Mouse (Mus musculus) C2C12 (cell line): Measurements from ENCODE around the gene Pacs1. TPM values are rescaled to one million over a fixed set of nuclear protein-coding genes. Genes with fewer than 3 reads are reported as not detected.
A peak's percentile ranks its signal among the peaks of the same experiment; 100 is the strongest.
"Not testable (repeated sequence)": the region's sequence is repeated elsewhere in the genome, so short reads cannot be mapped to it uniquely, and the experiment has no call there.

ENCODE experiments used
- H3K27me3 ChIP-seq: one replicate; pipeline ENCODE4 v1.6.1; 2011; ENCODE audit not compliant: control insufficient read depth, insufficient read depth, insufficient read length
- H3K36me3 ChIP-seq: one replicate; pipeline ENCODE4 v1.6.1; 2011; ENCODE audit not compliant: control insufficient read depth, insufficient read depth
- H3K4me3 ChIP-seq: one replicate; pipeline ENCODE4 v1.5.1; 2011; ENCODE audit warnings: mild to moderate bottlenecking, control low read depth; ENCODE audit not compliant: poor library complexity, insufficient read depth, severe bottlenecking
- H3K79me2 ChIP-seq: one replicate; pipeline ENCODE4 v1.6.1; 2011; ENCODE audit not compliant: control insufficient read depth, insufficient read depth
- H3K79me3 ChIP-seq: one replicate; pipeline ENCODE4 v1.6.1; 2011; ENCODE audit warnings: low read depth, control low read depth
- H3ac ChIP-seq: one replicate; pipeline ENCODE3; 2011; ENCODE audit warnings: low read depth; ENCODE audit not compliant: control insufficient read depth, insufficient read length
- CEBPB ChIP-seq: IDR thresholded peaks from one replicate; pipeline ENCODE4 v1.6.1; 2011; ENCODE audit warnings: low read depth, mild to moderate bottlenecking, control low read depth, moderate library complexity
- CTCF ChIP-seq: IDR thresholded peaks from one replicate; pipeline ENCODE4 v1.5.1; 2011; ENCODE audit not compliant: control insufficient read depth, insufficient read depth, insufficient read length
- FOSL1 ChIP-seq: IDR thresholded peaks from one replicate; pipeline ENCODE4 v1.8.0; 2011; ENCODE audit warnings: mild to moderate bottlenecking, low read length; ENCODE audit not compliant: poor library complexity, insufficient read depth, severe bottlenecking
- MAX ChIP-seq: IDR thresholded peaks from one replicate; pipeline ENCODE4 v1.6.1; 2011; ENCODE audit warnings: mild to moderate bottlenecking, control low read depth
- MYOD1 ChIP-seq: IDR thresholded peaks from one replicate; pipeline ENCODE4 v1.6.1; 2011; ENCODE audit warnings: low read depth; ENCODE audit not compliant: control insufficient read depth, insufficient read length
- MYOG ChIP-seq: IDR thresholded peaks from one replicate; pipeline ENCODE4 v1.6.1; 2011; ENCODE audit not compliant: control insufficient read depth, insufficient read length; ENCODE audit errors: extremely low read depth
- USF1 ChIP-seq: IDR thresholded peaks from one replicate; pipeline ENCODE4 v1.6.1; 2011; ENCODE audit warnings: low read depth, mild to moderate bottlenecking, control low read depth, moderate library complexity
- polyA plus RNA-seq: library from polyadenylated mRNA; unstranded; fragments of >200 nt; fragmentation: generic; extraction: Trizol; gene quantifications from one replicate; pipeline ENCODE4 v1.2.1, GENCODE M21; 2012; ENCODE audit warnings: missing spikeins

Pacs1 gene
- polyA plus RNA-seq, 1 experiment = 10.1 TPM

GRCm38 (mm10) chr19:5151741-5152140 lies 121.2 kb downstream of the Pacs1 start:
- no peaks in the 10 kb centered on the region for H3K36me3 ChIP-seq
- no peak overlapping the region for H3ac ChIP-seq
- no peaks in the 10 kb centered on the region for H3K79me3 ChIP-seq
- no peak for TF ChIP-seq CTCF
- TF ChIP-seq CEBPB = no peak
- TF ChIP-seq FOSL1 = no peak
- no peak for TF ChIP-seq MAX
- no peak for TF ChIP-seq MYOD1
- no peak for TF ChIP-seq MYOG
- no peak for TF ChIP-seq USF1
- no peaks in the 10 kb centered on the region for H3K27me3 ChIP-seq
- H3K4me3 ChIP-seq = no peak overlapping the region
- H3K79me2 ChIP-seq = no peaks in the 10 kb centered on the region

- TF ChIP-seq MYOD1 (no peak), CTCF (peak; percentile 9), USF1 (no peak), MYOG (no peak), FOSL1 (no peak)
- Histone ChIP-seq H3K27me3 (no peaks in the 10 kb centered on the region), H3K79me2 (no peaks in the 10 kb centered on the region), H3K36me3 (no peaks in the 10 kb centered on the region), H3K4me3 (no peak overlapping the region), H3K79me3 (no peaks in the 10 kb centered on the region), H3ac (no peak overlapping the region)
Observed at GRCm38 (mm10) chr19:5151331-5151730, 121.6 kb downstream of the Pacs1 start.

- no peaks in the 10 kb centered on the region for H3K79me2 ChIP-seq
- no peak overlapping the region for H3ac ChIP-seq
- H3K4me3 ChIP-seq = no peak overlapping the region
- H3K27me3 ChIP-seq = no peaks in the 10 kb centered on the region
- H3K36me3 ChIP-seq = no peaks in the 10 kb centered on the region
- TF ChIP-seq MYOG (no peak), FOSL1 (no peak), USF1 (no peak), MAX (no peak), CEBPB (no peak), MYOD1 (no peak), CTCF (no peak)
- H3K79me3 ChIP-seq = no peaks in the 10 kb centered on the region
Observed at GRCm38 (mm10) chr19:5150358-5150757, 122.6 kb downstream of the Pacs1 start.

GRCm38 (mm10) chr19:5149041-5149440 lies 123.9 kb downstream of the Pacs1 start:
- not testable (repeated sequence) for H3ac ChIP-seq, H3K79me2 ChIP-seq, H3K27me3 ChIP-seq, H3K36me3 ChIP-seq, H3K4me3 ChIP-seq, H3K79me3 ChIP-seq

- Histone ChIP-seq H3K36me3 (no peaks in the 10 kb centered on the region), H3K79me2 (no peaks in the 10 kb centered on the region), H3K27me3 (no peaks in the 10 kb centered on the region), H3K4me3 (no peak overlapping the region), H3K79me3 (no peaks in the 10 kb centered on the region), H3ac (no peak overlapping the region)
- no peak for TF ChIP-seq MYOG
- no peak for TF ChIP-seq MYOD1
- no peak for TF ChIP-seq CTCF
Observed at GRCm38 (mm10) chr19:5139640-5140039, 133.3 kb downstream of the Pacs1 start.

GRCm38 (mm10) chr19:5131237-5131636 lies 141.7 kb downstream of the Pacs1 start:
- TF ChIP-seq MYOG (no peak), CEBPB (no peak), FOSL1 (no peak), CTCF (no peak), MAX (no peak)
- no peaks in the 10 kb centered on the region for H3K79me2 ChIP-seq
- H3K79me3 ChIP-seq = no peaks in the 10 kb centered on the region
- no peak overlapping the region for H3ac ChIP-seq
- H3K27me3 ChIP-seq = peaks cover 4% of the 10 kb centered on the region
- no peaks in the 10 kb centered on the region for H3K36me3 ChIP-seq
- no peak overlapping the region for H3K4me3 ChIP-seq
